Mouse (Mus musculus) liver, adult 2 months (tissue): ENCODE data around the gene Dcn.

Source experiments
- CTCF ChIP-seq: fragments of 200-500 bp; IDR thresholded peaks from 2 replicates; pipeline ENCODE4 v1.5.1; 2011; ENCODE audit warnings: low read depth, low read length, control low read depth
- POLR2A ChIP-seq: fragments of 200-500 bp; IDR thresholded peaks from 2 replicates; pipeline ENCODE4 v1.6.1; 2011; ENCODE audit warnings: low read length, control low read depth; ENCODE audit not compliant: insufficient read depth; ENCODE audit errors: extremely low read depth

DNA sequence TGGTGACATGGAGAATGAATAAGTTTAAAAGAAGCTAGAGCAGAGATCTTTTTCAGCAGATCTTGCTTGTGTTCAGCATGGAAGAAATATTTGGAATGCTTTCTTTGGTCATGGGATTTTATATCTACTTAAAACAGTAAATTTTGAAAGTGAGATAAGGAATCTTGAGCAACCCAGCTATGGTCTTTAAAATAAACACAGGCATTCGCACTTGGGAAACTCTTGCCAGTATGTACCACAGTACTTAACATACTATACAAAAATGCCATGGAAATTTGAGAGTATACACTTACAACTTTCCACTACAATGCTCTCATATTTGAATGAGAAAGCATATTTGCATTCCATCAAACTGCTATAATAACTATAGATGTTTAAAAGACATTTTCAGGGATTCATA is 68.3 kb downstream of the Dcn start:
- TF ChIP-seq CTCF (no peak), POLR2A (no peak)
